Mouse (Mus musculus): ENCODE results near the gene Slc26a10.
"Not testable (repeated sequence)": the region's sequence is repeated elsewhere in the genome, so short reads cannot be mapped to it uniquely, and the experiment has no call there.

Gene Slc26a10

GRCm38 (mm10) chr10:127198492-127198891 lies 18.0 kb upstream of the Slc26a10 start:
- no peak for DNase-seq (ENCODE audit: low read depth, low spot score)

GRCm38 (mm10) chr10:127197505-127198110 lies 17.2 kb upstream of the Slc26a10 start:
- DNase-seq (ENCODE audit: low read depth, low spot score) = no peak

GRCm38 (mm10) chr10:127197104-127197503 lies 16.7 kb upstream of the Slc26a10 start:
- DNase-seq (ENCODE audit: low read depth, low spot score) = no peak

GRCm38 (mm10) chr10:127196392-127196791 lies 15.9 kb upstream of the Slc26a10 start:
- DNase-seq (ENCODE audit: low read depth, low spot score) = no peak

GRCm38 (mm10) chr10:127195328-127196129 lies 15.1 kb upstream of the Slc26a10 start, which contains the start of gene Dtx3:
Dtx3 (minus strand) TSS chr10:127195728.
- DNase-seq (ENCODE audit: low read depth, low spot score) = peak; percentile 58

GRCm38 (mm10) chr10:127194428-127195327 lies 14.2 kb upstream of the Slc26a10 start:
- no peak for DNase-seq (ENCODE audit: low read depth, low spot score)

- no peak for DNase-seq (ENCODE audit: low read depth, low spot score)
These were observed 12.6 kb upstream of the Slc26a10 start for GRCm38 (mm10) chr10:127193011-127193410.

- DNase-seq (ENCODE audit: low read depth, low spot score) = not testable (repeated sequence)
These were observed 11.5 kb upstream of the Slc26a10 start for GRCm38 (mm10) chr10:127192057-127192328.

- no peak for DNase-seq (ENCODE audit: low read depth, low spot score)
These were observed 11.0 kb upstream of the Slc26a10 start for GRCm38 (mm10) chr10:127191191-127192056.

- no peak for DNase-seq (ENCODE audit: low read depth, low spot score)
These were observed 10.1 kb upstream of the Slc26a10 start for GRCm38 (mm10) chr10:127190398-127191190.

- DNase-seq (ENCODE audit: low read depth, low spot score) = no peak
These were observed 9.4 kb upstream of the Slc26a10 start, which contains the start of gene Arhgef25 for GRCm38 (mm10) chr10:127189651-127190381. Arhgef25 (minus strand) TSS chr10:127190083.

GRCm38 (mm10) chr10:127189116-127189650 lies 8.7 kb upstream of the Slc26a10 start:
- DNase-seq (ENCODE audit: low read depth, low spot score) = no peak

GRCm38 (mm10) chr10:127188465-127189115 lies 8.1 kb upstream of the Slc26a10 start:
- DNase-seq (ENCODE audit: low read depth, low spot score) = peak; percentile 59

- DNase-seq (ENCODE audit: low read depth, low spot score) = no peak
These were observed 7.6 kb upstream of the Slc26a10 start for GRCm38 (mm10) chr10:127188079-127188453.

- DNase-seq (ENCODE audit: low read depth, low spot score) = no peak
These were observed 7.1 kb upstream of the Slc26a10 start for GRCm38 (mm10) chr10:127187371-127188078.

GRCm38 (mm10) chr10:127186451-127186850 lies 6.0 kb upstream of the Slc26a10 start:
- DNase-seq (ENCODE audit: low read depth, low spot score) = no peak

- DNase-seq (ENCODE audit: low read depth, low spot score) = no peak
These were observed 5.1 kb upstream of the Slc26a10 start for GRCm38 (mm10) chr10:127185506-127185905.

GRCm38 (mm10) chr10:127185101-127185500 lies 4.7 kb upstream of the Slc26a10 start:
- DNase-seq (ENCODE audit: low read depth, low spot score) = peak; percentile 20
